Mouse (Mus musculus) MEL-GATA-1-ER (cell line): ENCODE measurements around the gene Dnmbp.

Experiments used
- DNase-seq: peaks from one replicate; pipeline ENCODE4 v3.0.0-alpha.2; 2012; ENCODE audit warnings: low read depth; ENCODE audit errors: extremely low read depth

Dnmbp gene

DNA sequence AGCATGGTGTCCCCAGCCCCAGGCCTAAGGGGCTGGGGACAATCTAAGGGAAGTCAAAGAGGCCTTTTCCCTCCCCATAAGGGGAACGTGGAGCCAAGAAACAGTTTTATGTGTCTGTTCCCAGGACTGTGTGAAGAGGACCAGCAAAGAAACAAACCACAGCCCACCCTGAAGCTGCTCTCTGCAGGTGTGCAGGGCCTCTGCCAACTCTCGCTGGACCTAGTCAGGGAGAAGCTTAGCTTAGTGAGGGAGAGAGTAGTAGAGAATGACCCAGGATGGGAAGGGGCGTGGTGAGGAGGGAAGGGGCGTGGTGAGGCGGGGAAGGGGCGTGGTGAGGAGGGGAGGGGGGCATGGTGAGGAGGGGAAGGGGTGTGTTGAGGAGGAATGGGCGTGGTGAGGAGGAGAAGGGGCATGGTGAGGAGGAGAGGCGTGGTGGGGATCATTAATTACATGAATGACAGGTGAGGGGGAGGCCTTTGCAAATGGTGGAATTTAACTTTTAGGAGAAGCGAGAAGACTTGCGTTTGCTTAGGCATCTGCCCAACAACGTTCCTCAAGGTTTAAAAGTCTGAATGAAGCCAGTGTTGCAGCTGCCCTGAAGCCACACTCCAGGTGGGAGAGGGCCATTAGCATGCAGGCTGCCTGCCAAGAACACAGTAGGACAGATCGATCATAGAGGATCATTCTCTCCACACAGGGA, 9.3 kb upstream of the Dnmbp start:
- DNase-seq, result no peak

DNA sequence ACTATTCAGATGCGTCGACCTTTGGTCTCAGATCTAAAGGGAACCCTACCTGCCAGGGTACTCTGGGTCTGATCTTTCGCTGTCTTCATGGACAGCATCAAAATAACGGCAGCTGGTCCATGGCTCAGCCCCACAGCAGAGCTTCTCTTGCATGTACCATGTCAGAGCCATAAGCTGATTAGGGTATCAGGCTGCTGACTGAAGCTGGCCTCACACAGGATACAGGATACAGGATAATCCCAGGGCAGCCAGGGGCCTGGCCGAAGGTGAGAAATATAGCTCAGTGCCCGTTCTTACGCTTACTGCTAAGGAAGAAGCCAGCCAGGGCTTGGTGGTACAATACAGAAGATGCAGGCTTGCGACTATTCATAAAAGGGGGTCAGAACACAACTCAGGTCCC, 4.6 kb upstream of the Dnmbp start:
- DNase-seq, result no peak

DNA sequence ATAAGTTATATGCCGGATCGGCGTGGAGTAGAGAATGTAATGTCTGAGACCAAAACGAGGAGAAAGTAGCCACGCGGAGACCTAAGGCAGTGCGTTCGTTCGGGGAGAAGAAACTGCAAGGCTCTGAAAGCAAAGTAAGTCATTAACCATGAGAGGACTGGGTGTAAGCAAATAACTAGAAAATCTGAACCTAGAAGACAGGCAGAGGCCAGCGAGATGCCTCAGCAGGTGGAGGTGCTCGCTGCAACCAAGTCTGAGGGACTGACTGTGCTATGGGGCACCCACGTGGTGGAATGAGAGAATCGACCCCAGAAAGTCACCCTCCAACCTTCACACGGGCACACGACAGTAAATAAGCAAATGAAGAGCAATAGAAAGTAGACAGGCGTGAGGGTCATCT, 3.1 kb upstream of the Dnmbp start:
- DNase-seq, result no peak

DNA sequence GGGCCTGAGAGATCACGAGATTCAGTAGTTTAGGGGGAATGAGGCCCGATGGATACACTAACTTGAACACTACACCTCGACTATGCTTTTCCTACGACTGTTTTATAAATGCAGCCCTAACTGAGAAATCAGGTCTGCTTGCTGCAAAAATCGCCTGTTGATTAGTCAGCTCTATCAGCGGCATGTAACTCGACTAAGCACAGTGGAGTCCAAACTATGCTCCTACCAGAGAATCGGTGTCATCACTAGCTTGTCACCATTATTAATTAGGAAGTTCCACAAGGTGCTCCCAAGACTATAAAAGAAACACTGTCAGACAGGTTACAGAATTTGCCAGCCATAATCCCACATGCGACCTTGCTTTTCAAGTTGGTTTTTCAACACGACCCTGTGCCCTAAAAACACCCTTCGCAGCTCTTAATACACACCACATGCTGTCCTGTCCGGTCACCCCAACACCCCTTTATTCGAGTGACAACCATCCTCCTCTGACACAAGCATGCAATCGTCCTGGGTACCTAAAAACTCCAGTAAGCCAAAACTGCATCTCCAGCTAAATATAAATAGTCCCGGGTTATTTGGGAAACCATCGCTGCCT, 721 bp downstream of the Dnmbp start:
- DNase-seq, result no peak

DNA sequence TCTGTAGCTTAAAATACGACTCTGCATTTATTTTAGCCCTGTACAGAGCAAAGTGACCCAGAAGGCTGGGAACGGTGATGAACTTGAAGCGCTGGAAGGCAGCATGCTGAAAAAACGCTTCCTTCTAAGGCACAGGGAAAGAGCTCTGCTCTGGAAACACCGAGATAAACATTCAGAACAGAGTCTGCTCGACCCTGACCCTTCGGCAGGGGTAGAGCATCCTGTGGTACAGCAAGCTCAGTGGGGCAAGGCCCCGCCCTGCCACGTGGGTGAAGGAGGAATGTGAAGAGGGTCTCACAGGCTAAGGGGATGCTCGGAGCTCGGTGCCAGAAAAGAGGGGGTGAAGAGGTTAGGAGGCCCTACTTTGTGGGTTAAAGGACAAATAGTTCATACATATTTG, 1.6 kb downstream of the Dnmbp start:
- no peak for DNase-seq

DNA sequence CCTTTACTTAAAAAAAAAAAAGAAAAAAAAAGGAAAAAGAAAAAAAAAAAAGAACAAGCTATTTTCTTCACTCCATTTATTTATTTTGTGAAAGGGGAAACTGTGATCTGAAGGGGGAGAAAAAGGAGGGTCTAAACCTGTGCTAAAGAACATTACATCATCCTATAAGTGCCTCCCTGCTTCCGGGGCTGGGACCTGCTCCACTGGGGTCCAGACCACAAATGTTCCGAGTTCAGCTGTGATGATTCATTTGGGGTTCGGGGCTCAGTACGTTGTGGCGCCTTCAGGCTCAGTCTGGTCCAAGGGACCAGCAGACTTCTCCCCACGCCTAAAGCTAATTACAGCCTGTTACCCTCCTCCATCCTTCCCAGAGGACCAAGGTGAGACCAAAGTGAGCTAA, 9.1 kb downstream of the Dnmbp start:
- no peak for DNase-seq

DNA sequence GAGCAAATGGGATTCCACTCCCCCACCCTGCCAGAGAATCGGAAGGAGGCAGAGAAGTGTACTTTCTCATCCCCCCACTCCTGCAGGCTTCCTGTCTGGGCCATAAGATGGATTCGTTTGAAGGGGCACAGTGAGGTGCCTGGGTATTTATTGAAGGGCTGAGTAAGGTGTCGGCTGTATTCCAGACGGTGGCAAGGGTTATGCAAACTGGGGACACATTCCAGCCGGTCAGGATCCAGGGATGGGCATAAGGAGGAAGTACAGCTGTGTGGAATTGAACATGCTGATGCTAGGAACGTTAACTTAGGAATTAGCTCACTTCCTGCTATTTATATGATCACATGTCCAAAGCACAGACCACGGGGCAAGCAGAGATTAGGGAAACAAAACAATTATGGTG, 9.6 kb downstream of the Dnmbp start:
- DNase-seq, result no peak

DNA sequence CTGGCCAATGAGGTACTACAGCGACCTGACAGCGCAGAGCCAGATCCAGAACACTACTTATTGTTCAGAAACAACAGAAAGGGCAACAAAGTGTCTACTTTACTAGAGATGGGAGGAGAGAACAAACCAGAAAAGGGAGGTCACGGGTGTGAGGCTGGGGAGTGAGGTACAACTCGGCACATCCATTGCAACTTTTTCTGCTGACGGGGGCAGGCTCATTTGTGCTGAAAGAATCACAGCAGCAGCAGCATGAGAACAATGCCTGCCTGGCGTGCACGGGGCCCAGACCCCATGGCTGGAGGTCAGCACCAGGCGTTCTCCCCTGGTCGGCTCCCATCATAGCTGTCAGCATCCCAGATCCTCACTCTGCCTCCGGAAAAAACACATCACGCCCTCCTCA, 10.1 kb downstream of the Dnmbp start:
- DNase-seq, result no peak

DNA sequence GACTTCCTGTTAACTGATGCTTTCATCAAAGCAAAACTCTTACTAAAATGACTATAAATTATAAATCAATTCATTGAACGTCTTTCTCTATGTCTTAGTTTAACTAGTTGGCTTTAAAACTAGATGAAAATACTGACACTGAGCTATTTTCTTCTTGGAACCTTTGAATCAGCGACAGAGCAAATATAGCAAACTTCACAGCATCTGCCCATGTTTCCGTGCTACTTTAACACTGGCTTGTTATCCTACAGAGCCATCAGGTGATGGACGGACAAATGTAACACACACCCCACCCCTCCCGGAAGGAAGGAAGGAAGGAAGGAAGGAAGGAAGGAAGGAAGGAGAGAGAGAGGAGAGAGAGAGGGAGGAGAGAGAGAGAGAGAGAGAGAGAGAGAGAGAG, 12.0 kb downstream of the Dnmbp start:
- no peak for DNase-seq

DNA sequence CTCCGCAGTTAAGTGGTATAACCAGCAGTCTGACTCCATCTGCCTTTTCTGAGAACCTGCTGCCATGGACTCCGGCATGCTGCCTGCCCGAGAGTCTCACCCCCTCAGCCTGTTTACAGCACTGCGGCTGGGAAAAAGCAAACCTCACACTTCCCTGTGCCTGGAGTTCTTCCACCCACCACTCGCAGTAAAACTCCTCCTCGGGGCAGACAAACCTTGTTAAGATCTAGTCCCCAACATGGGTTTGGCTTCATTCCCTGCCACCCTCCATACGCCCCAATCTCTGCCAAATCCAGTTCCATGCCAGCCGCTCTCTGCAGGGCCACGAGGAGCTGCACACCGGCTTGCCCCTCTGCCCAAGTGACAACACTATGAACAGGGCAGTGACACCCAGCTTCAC, 12.9 kb downstream of the Dnmbp start:
- DNase-seq, result no peak

DNA sequence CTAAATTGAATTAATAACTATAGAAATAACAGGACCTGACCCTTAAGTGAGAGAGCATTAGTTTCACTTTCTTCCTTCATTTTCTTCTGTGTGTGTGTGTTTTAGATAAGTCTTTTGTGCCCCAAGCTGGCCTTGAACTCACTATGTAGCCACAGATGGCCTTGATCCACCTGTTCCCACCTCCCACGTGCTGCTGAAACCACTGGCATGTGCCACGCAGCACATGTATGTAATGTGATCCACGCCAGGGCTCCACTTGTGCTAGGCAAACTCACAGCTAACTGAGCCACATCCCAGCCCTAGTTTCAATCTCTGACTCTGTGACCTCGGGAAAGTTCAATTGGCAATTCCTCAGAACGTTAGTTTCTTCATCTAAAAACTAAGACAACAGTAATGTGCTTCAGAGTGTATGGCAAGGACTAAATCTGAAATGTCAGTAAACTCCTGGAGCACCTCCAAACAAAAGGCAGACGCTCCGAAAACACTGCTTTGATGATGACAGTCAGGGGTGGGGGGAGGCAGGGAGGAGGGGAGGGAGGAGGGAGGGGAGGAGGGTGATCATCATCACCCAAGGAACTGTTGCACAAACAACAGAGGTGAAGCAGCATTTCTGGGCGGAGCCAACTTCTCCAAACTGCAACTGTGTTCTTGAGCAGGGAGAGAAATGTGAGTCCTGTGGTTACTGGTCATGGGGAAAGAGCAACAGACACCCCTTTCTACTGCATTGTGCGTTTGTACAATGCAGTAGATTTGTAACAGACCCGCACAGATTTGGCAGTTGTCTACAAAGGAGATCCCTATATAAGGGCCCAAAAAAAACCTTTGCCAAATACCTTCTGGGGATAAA, 13.6 kb downstream of the Dnmbp start:
- DNase-seq, result no peak

DNA sequence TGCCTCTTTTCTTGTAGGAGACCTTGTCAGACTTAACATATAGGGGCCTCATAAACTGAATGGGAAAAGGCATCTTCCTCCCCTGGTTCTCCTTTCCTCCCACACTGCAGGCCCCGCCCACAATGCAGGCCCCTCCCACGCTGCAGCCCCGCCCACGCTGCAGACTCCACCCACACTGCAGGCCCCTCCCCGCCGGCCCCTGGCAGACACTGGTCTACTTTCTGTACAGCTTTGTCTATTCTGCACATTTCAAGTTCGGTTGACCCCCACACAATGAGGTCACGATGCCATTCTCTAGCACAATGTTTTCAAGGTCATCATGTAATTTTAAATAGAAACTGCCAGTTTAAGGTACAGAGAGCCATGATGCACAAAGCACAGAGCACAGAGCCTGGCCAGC, 15.6 kb downstream of the Dnmbp start:
- DNase-seq, result no peak

DNA sequence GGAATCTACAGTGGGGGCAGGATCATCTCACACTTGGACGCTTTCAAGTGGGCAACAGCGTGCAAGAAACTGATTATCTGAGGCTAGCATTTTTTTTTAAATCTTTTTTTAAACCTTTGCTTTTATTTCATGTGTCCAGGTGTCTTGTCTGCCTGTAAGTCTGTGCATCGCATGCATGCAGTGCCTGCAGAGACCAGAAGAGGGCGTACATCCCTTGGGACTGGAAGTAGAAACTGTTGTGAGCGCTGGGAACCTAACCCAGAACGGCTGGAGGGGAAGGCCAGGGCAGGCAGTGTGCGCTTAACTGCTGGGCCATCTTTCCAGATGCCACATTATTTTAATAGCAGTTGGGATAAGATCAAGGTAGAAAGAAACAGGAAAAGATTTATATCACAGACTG, 17.0 kb downstream of the Dnmbp start:
- no peak for DNase-seq

DNA sequence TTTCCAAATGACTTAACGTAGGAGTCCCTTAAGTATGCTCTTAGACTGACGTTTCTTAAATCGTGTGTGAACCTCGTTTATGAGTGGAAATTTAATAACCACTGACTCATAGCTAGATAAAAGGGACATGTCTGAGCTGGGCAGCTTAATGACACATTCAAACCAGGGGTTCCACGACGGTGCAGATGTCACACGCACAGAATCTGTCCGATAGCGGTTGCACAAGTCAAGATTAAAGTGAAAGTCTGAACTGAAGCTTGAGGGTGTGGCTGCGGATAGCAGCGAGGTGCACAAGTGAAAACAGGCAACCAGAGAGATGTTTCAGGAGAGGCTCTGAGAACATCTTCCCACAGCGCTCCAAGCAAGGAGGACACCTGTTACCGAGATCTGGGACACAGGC, 18.6 kb downstream of the Dnmbp start:
- DNase-seq, result no peak

DNA sequence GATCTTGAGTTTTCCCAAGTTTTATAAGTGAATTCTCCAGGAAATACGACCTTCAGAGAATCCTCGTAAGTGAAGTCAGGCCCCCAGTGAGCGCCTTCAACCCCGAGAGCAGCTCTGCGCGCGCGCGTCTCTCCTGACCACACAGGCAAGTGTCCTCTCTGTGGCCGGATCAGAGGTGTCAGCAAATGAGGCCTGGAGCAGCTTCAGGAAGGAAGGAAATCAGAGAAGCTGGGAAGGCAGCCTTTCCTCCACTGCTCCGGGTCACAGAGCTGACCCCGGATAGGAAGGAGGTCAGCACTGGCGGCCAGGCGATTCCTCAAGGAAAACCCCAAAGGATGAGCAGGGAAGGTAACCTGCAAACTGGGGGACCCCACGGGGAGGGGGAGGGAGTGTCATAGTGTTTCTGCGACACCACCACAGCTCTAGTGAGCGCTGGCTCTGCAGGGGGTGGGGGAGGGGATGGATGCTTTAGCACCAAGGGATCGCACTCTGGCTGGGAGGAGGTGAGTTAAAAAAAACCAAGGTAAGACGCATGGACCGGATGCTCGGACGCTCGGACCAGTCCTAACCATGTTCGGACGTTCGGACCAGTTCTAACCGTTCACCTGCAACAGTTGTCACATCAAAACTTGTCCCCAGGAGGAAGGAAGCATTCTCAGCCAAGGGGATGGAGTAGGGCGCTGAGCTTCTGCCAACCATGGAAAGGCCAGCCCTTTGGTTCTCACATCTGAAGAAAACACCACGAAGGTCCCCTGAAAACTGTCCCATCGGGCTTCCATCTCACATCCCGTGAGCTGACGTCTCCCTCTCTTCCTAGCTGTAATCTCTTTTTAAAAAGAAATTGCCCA, 19.3 kb downstream of the Dnmbp start:
- no peak for DNase-seq

DNA sequence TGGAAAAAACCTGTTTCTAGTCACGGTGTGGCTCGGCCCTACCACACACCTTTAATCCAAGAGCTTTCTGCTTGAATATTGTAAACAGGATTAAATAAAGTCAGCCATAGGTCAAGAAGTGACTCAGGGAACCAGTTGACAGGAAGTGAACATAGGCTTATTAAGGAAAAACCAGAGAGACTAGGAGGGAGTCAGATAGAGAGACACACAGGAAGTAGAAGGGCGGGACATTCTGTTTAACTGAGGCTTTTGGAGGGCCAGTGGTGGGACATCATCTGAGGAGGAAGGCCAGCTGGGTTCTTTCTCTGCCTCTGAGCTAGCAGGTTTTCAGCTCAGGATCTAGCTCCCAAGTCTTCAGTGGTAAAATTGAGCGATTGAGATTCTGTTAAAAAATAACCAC, 20.1 kb downstream of the Dnmbp start:
- peak; percentile 27 for DNase-seq

DNA sequence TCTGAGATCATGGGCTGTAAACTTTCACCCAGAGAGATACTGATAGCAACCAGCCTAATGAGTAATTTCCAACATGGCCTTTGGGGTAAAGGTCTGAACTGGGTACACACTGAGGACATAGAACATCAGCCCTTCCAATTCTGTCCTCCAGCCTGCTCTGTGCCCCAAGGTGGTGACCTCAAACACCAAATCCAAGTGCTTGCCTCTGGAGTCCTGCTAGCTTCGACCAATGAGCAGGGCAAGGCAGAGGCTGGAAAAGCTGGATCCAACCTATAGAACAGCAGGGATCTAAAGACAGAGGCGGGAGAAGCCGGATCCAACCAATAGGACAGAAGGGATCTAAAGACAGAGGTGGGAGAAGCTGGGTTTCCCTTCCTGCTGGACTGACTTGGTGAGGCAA, 21.2 kb downstream of the Dnmbp start:
- no peak for DNase-seq

DNA sequence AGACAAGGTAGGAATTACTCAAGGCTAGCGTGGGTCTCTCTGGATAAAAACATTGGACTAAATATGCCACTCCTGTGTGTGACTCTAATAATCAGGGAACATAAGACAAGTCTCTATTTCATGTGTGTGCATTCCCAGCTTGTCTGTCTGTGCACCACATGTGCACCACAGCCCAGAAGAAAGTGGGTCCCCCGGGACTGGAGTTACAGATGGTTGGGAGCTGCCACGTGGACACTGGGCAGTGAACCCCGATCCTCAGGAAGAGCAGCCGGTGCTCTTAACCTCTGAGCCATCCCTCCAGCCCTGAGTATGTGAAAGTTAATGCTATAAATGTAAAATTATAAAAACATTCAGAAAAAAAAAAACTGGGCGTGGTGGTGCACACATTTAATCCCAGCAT, 22.2 kb downstream of the Dnmbp start:
- DNase-seq, result no peak

DNA sequence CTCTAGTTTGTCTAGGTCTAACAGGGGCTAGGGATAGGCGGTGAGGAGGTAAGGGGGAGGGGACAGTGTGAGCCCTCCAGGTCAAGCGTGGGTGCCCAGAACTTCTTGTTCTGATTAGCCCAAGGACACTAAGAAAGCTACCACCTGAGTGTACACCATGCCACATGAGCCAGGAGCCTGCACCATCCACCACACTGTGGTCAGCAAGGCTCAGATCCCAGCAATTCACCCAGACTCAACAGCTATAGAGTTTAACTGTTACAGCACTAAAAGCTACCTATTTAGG, 22.6 kb downstream of the Dnmbp start:
- no peak for DNase-seq

DNA sequence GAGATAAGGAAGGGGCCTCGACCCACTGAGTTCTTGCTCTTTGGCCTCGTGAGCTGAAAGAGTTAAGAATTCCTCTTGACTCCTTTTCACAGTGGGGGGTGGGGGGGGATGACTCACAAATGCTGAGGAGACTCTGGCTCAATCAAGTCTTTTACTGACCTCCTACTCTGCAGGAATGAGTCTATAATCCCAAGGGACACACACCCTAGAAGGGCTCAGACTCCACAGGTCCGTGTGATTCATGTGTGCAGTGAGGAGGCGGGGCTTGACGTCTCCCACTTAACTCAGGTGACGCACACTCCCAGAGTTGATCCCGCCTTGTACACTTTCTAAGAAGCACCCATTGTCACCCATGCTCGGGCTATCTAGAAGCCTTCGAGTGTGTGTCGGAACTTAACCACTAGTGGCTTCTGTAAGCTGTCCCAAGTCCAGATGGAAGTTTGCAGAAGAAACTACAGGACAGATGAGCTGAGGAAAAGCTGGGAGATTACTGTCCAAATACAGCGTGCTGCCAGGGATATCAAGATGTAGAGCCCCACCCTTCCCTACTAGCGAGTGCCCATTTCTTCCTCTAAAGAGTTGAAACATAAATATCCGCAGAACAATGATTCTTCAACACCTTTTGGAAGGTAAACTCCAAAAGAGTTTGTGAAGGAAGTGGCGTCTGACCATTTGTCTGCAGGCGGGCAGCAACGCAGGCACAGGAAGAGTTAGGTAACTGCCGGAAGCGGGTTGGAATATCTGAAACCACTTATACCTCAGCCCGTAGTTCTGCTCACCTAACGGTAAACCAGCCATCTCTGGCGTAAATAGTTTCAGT, 23.2 kb downstream of the Dnmbp start:
- no peak for DNase-seq

DNA sequence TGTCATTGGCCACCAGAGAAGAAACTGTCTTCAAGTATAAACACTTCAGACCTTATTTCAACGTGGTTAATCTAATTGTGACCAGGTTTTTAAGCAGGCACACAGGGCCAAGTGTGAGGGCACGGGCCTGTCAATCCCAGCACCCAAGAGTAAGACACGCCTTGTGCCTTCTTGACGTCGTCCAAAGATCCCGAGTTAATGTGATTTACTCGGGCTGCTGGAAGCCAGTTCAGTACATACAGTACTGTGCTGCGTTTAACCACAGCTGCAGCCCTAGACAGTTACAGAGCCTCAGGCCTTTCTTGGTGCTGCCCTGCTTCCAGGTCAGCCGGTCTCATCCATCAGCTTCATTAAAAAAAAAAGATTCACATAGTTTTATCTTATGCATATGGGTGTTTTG, 24.6 kb downstream of the Dnmbp start:
- no peak for DNase-seq
